Mouse (Mus musculus): Measurements from ENCODE around the gene Tada3.
A peak's percentile ranks its signal among the peaks of the same experiment; 100 is the strongest.

DNA sequence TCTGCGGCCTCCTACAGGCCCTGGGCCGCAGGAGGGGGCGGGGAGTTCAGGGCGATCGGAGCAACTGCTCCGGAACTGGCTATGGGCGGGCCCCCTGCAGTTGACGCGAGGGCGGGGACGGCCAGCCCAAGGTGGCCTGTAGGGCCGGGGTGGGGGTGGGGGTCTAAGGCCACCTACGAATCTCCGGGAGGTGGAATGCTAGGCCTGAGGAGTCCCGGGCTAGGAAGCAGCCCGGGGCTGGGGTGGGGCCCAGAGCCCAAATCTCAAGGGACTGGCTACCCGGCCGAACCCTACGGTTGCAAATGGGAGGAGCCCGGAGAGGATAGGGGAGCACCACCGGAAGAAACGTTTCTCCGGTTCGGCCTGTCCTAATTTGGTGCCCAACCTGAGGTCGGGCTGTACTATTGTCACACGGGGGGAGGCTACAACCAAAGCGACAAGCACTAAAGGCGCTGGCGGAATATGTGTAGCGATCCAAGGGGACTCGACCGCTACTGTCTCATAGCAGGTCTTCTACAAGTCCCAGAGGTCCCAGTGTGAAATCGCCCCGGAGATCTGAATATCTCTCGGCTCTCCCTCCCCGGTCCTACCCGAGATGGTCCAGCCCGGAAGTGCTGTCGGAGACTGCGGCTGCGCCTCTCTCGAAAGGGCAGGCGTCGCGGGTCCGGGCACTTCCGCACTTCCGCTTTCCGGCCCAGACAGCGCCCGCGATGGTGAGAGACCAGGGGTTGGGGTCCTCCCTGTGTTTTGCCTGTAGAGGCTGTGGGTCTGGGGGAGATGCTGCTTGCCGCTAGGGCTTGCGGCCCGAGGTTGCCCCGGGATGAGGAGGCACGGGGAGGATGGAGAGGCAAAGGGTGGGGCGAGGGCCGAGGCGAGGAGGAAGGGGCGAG, at the start of gene Tada3, which contains the start of gene Arpc4:
- TF ChIP-seq CTCF (IDR thresholded peaks at IDR 0.05; ENCODE audit: control insufficient read depth, insufficient read depth, insufficient replicate concordance, low read depth, low read length) (no peak), POLR2A (IDR thresholded peaks at IDR 0.05; ENCODE audit: control insufficient read depth, low read depth, low read length) (peak; percentile 60)

Measured in testis, adult 2 months (tissue).